Comparison of ENCODE assay signal across 8 mouse cellular contexts in the genomic region with DNA sequence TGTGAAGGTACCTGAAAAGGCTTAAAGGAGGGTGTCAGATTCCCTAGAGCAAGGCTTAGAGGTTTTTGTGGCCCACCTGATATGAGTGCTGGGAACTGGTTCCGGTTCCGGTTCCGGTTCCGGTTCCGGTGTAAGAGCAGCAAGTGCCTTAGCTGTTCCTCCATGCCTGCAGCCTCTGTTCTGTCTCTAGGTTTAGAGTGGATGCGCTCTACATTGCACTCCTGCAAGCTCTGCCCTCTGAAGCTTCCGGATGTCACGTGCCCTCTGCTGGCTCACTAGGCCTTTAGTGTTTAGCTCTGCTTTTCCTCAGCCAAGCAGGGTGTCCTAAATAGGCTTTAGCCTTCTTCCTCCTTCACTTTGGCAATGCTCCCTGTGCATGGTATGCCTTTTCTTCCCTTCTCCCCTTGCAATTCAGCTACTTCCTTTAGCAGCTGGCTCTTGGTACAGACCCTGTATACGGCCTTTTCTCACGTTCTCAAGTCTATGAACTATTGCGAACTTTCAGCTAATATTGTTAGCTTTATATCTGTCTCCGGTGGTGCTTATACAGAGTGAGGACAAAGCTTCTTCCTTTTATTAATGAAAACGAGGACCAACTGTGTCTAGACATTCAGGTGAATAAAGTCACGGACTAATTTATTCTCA. TPM values are rescaled to one million over a fixed set of nuclear protein-coding genes. Genes with fewer than 3 reads are reported as not detected.
DNase-seq lines count a peak whose midpoint lies in the region; ATAC-seq and TF ChIP-seq lines count a peak whose summit lies in the region.

No protein-coding gene starts in this region.

- H3K4me2 ChIP-seq in embryonic facial prominence, embryonic 15.5 days (replicated peaks): peak overlapping the region; percentile 67
- peak overlapping the region; percentile 60 for H3K4me2 ChIP-seq in kidney, embryonic 14.5 days (replicated peaks; ENCODE audit: low read depth, low read length)
- H3K4me2 ChIP-seq in midbrain, postnatal 0 days (ENCODE audit: low read depth, low read length, poor library complexity, severe bottlenecking): peak overlapping the region; percentile 60

- H3K36me3 ChIP-seq in embryonic facial prominence, embryonic 15.5 days: 0 out of 2 replicates have a peak, but pooled peaks cover 10% of the 10 kb centered on the region
- peaks cover 7% of the 10 kb centered on the region for H3K36me3 ChIP-seq in heart, embryonic 10.5 days
- H3K36me3 ChIP-seq in kidney, embryonic 14.5 days (ENCODE audit: control insufficient read depth, insufficient read depth, low read length): peaks cover 4% of the 10 kb centered on the region; the same call in 1 of the 2 replicates
- H3K36me3 ChIP-seq in midbrain, postnatal 0 days (ENCODE audit: insufficient read depth, low read length): no peaks in the 10 kb centered on the region

- H3K9me3 ChIP-seq in embryonic facial prominence, embryonic 15.5 days (replicated peaks): no peaks in the 10 kb centered on the region
- H3K9me3 ChIP-seq in heart, embryonic 10.5 days: no peaks in the 10 kb centered on the region
- no peaks in the 10 kb centered on the region for H3K9me3 ChIP-seq in kidney, embryonic 14.5 days (ENCODE audit: control insufficient read depth, low read length)
- no peaks in the 10 kb centered on the region for H3K9me3 ChIP-seq in midbrain, postnatal 0 days (ENCODE audit: low read length)

- peak; percentile 54 for DNase-seq in 3134 (ENCODE audit: extremely low read depth, insufficient read length, low spot score)
- peak; percentile 68 for DNase-seq in adrenal gland, postnatal 10 days
- DNase-seq in heart, embryonic 10.5 days (ENCODE audit: low spot score): peak; percentile 88
- peak; percentile 69 for DNase-seq in liver
- DNase-seq in midbrain, postnatal 0 days (ENCODE audit: low spot score): peak; percentile 68
- DNase-seq in spleen, postnatal 4 days (ENCODE audit: low spot score in 2 of 2): peak; percentile 60 to 75

- peak overlapping the region; percentile 92 for H3K27ac ChIP-seq in embryonic facial prominence, embryonic 15.5 days (replicated peaks)
- H3K27ac ChIP-seq in heart, embryonic 10.5 days: peak overlapping the region; percentile 96
- peak overlapping the region; percentile 85 for H3K27ac ChIP-seq in kidney, embryonic 14.5 days (ENCODE audit: low read depth, low read length)
- H3K27ac ChIP-seq in midbrain, postnatal 0 days (ENCODE audit: low read depth, low read length): peak overlapping the region; percentile 79

- H3K9ac ChIP-seq in embryonic facial prominence, embryonic 15.5 days: no peak overlapping the region
- peak overlapping the region; percentile 45; the same call in 1 of the 2 replicates for H3K9ac ChIP-seq in kidney, embryonic 14.5 days (ENCODE audit: low read depth, low read length)
- peak overlapping the region; percentile 8; the same call in 1 of the 2 replicates for H3K9ac ChIP-seq in midbrain, postnatal 0 days (replicated peaks; ENCODE audit: low read length, poor library complexity, severe bottlenecking)

- peak overlapping the region; percentile 96 for H3K4me3 ChIP-seq in embryonic facial prominence, embryonic 15.5 days (replicated peaks)
- H3K4me3 ChIP-seq in heart, embryonic 10.5 days: peak overlapping the region; percentile 97
- H3K4me3 ChIP-seq in kidney, embryonic 14.5 days (ENCODE audit: low read length): peak overlapping the region; percentile 91
- H3K4me3 ChIP-seq in midbrain, postnatal 0 days (ENCODE audit: low read depth, low read length): peak overlapping the region; percentile 97

- no peak for ATAC-seq in embryonic facial prominence, embryonic 15.5 days (ENCODE audit: insufficient number of reproducible peaks, low FRiP score, low TSS enrichment, low read depth)
- ATAC-seq in kidney, embryonic 14.5 days (ENCODE audit: low FRiP score, low TSS enrichment): no peak
- ATAC-seq in midbrain, postnatal 0 days (ENCODE audit: low FRiP score): no peak

- H3K4me1 ChIP-seq in embryonic facial prominence, embryonic 15.5 days: peaks cover 25% of the 10 kb centered on the region
- H3K4me1 ChIP-seq in heart, embryonic 10.5 days: peaks cover 39% of the 10 kb centered on the region
- peaks cover 17% of the 10 kb centered on the region for H3K4me1 ChIP-seq in kidney, embryonic 14.5 days (ENCODE audit: control insufficient read depth, insufficient read depth, low read length)
- H3K4me1 ChIP-seq in midbrain, postnatal 0 days (ENCODE audit: insufficient read depth, low read length): no peaks in the 10 kb centered on the region; the same call in 1 of the 2 replicates

- H3K27me3 ChIP-seq in embryonic facial prominence, embryonic 15.5 days: no peaks in the 10 kb centered on the region
- H3K27me3 ChIP-seq in heart, embryonic 10.5 days (ENCODE audit: insufficient read depth, poor library complexity, severe bottlenecking): no peaks in the 10 kb centered on the region
- no peaks in the 10 kb centered on the region for H3K27me3 ChIP-seq in kidney, embryonic 14.5 days (ENCODE audit: control insufficient read depth, insufficient read depth, low read length)
- H3K27me3 ChIP-seq in midbrain, postnatal 0 days (ENCODE audit: insufficient read depth, low read length): no peaks in the 10 kb centered on the region

- TF ChIP-seq CTCF in midbrain, postnatal 0 days (IDR thresholded peaks at IDR 0.05): no peak

- 18% methylated on average over 14 of the region's 14 CpGs for WGBS in embryonic facial prominence, embryonic 15.5 days
- 19% methylated on average over 14 of the region's 14 CpGs for WGBS in heart, embryonic 10.5 days
- 24% methylated on average over 14 of the region's 14 CpGs for WGBS in kidney, embryonic 14.5 days
- 13% methylated on average over 14 of the region's 14 CpGs for WGBS in midbrain, postnatal 0 days

RNA-seq across cellular contexts. Expression of a gene that starts 1.0 kb away (rescaled TPM):
- total RNA-seq in adrenal gland, postnatal 10 days (2021): 10 to 100 TPM; 37.0 to 41.3 TPM
- 27.1 and 28.0 TPM in 2 replicates for polyA plus RNA-seq in embryonic facial prominence, embryonic 15.5 days (2015; fragmentation: Nextera tagmentation; extraction: Ambion mirVana)
- polyA plus RNA-seq in heart, embryonic 10.5 days (2016; fragmentation: Nextera tagmentation; extraction: Ambion mirVana): 18.9 and 23.1 TPM in 2 replicates
- polyA plus RNA-seq in kidney, embryonic 14.5 days (2014; fragmentation: Nextera tagmentation; extraction: Ambion mirVana): 26.0 and 37.8 TPM in 2 replicates
- total RNA-seq in midbrain, postnatal 0 days (2014; rRNA removed): 19.3 and 21.9 TPM in 2 replicates
- polyA plus RNA-seq in midbrain, postnatal 0 days (2015; fragmentation: Nextera tagmentation; extraction: Ambion mirVana): 30.6 and 33.0 TPM in 2 replicates

RNA-seq across cellular contexts. Expression of a gene that starts 3.1 kb away (rescaled TPM):
- total RNA-seq in adrenal gland, postnatal 10 days (2021): 1 to 10 TPM; 6.5 to 9.7 TPM
- 29.0 and 30.0 TPM in 2 replicates for polyA plus RNA-seq in embryonic facial prominence, embryonic 15.5 days (2015; fragmentation: Nextera tagmentation; extraction: Ambion mirVana)
- polyA plus RNA-seq in heart, embryonic 10.5 days (2016; fragmentation: Nextera tagmentation; extraction: Ambion mirVana): 18.8 and 22.0 TPM in 2 replicates
- polyA plus RNA-seq in kidney, embryonic 14.5 days (2014; fragmentation: Nextera tagmentation; extraction: Ambion mirVana): 27.8 and 33.6 TPM in 2 replicates
- 47.2 and 47.5 TPM in 2 replicates for total RNA-seq in midbrain, postnatal 0 days (2014; rRNA removed)
- 122 and 123 TPM in 2 replicates for polyA plus RNA-seq in midbrain, postnatal 0 days (2015; fragmentation: Nextera tagmentation; extraction: Ambion mirVana)

RNA-seq across cellular contexts. Expression of a gene that starts 37.2 kb away (rescaled TPM):
- total RNA-seq in adrenal gland, postnatal 10 days (2021): 1 to 10 TPM in 1 of 2 experiments, under 1 TPM in 1; 0.75 to 1.3 TPM
- 0.16 TPM in 1 of 2 replicates, not detected in the other for polyA plus RNA-seq in embryonic facial prominence, embryonic 15.5 days (2015; fragmentation: Nextera tagmentation; extraction: Ambion mirVana)
- polyA plus RNA-seq in heart, embryonic 10.5 days (2016; fragmentation: Nextera tagmentation; extraction: Ambion mirVana): 0.15 TPM in 1 of 2 replicates, not detected in the other
- 0.33 and 0.61 TPM in 2 replicates for polyA plus RNA-seq in kidney, embryonic 14.5 days (2014; fragmentation: Nextera tagmentation; extraction: Ambion mirVana)
- total RNA-seq in midbrain, postnatal 0 days (2014; rRNA removed): 0.24 TPM in 1 of 2 replicates, not detected in the other
- not detected in 2 replicates for polyA plus RNA-seq in midbrain, postnatal 0 days (2015; fragmentation: Nextera tagmentation; extraction: Ambion mirVana)

RNA-seq across cellular contexts. Expression of a gene that starts 39.6 kb away (rescaled TPM):
- total RNA-seq in adrenal gland, postnatal 10 days (2021): 10 to 100 TPM; 15.9 to 33.2 TPM
- 51.0 and 53.6 TPM in 2 replicates for polyA plus RNA-seq in embryonic facial prominence, embryonic 15.5 days (2015; fragmentation: Nextera tagmentation; extraction: Ambion mirVana)
- 29.0 and 32.7 TPM in 2 replicates for polyA plus RNA-seq in heart, embryonic 10.5 days (2016; fragmentation: Nextera tagmentation; extraction: Ambion mirVana)
- polyA plus RNA-seq in kidney, embryonic 14.5 days (2014; fragmentation: Nextera tagmentation; extraction: Ambion mirVana): 21.2 and 22.9 TPM in 2 replicates
- 9.3 and 11.5 TPM in 2 replicates for total RNA-seq in midbrain, postnatal 0 days (2014; rRNA removed)
- polyA plus RNA-seq in midbrain, postnatal 0 days (2015; fragmentation: Nextera tagmentation; extraction: Ambion mirVana): 11.9 and 13.7 TPM in 2 replicates

RNA-seq across cellular contexts. Expression of a gene that starts 43.8 kb away (rescaled TPM):
- total RNA-seq in adrenal gland, postnatal 10 days (2021): 10 to 100 TPM; 24.6 to 39.9 TPM
- 1.7 TPM in 2 replicates for polyA plus RNA-seq in embryonic facial prominence, embryonic 15.5 days (2015; fragmentation: Nextera tagmentation; extraction: Ambion mirVana)
- 0.85 and 1.6 TPM in 2 replicates for polyA plus RNA-seq in heart, embryonic 10.5 days (2016; fragmentation: Nextera tagmentation; extraction: Ambion mirVana)
- 7.2 and 9.8 TPM in 2 replicates for polyA plus RNA-seq in kidney, embryonic 14.5 days (2014; fragmentation: Nextera tagmentation; extraction: Ambion mirVana)
- 3.1 TPM in 2 replicates for total RNA-seq in midbrain, postnatal 0 days (2014; rRNA removed)
- 3.4 and 4.0 TPM in 2 replicates for polyA plus RNA-seq in midbrain, postnatal 0 days (2015; fragmentation: Nextera tagmentation; extraction: Ambion mirVana)
